Mouse (Mus musculus) midbrain, embryonic 11.5 days (tissue): ENCODE data around the gene Prom2. TPM values are rescaled to one million over a fixed set of nuclear protein-coding genes. Genes with fewer than 3 reads are reported as not detected.

Experiments
- ATAC-seq: fragments of 200-750 bp; cut with Nextera tagmentation; 2 replicates; pipeline ENCODE4 v1.8.0; 2017; ENCODE audit warnings: moderate TSS enrichment, moderate library complexity; ENCODE audit not compliant: low FRiP score
- DNase-seq: peaks from one replicate; pipeline ENCODE4 v3.0.0; 2015; ENCODE audit warnings: low spot score; ENCODE audit errors: missing footprints
- H3K27ac ChIP-seq: fragments of 300-500 bp; sonication (generic); 2 replicates; pipeline ENCODE4 v1.5.1; 2014; ENCODE audit warnings: low read depth, low read length
- H3K27me3 ChIP-seq: fragments of 300-500 bp; sonication (generic); 2 replicates; pipeline ENCODE4 v1.6.1; 2014; ENCODE audit warnings: mild to moderate bottlenecking, low read length, moderate library complexity, mixed read lengths; ENCODE audit not compliant: control insufficient read depth, insufficient read depth
- H3K36me3 ChIP-seq: fragments of 300-500 bp; sonication (generic); 2 replicates; pipeline ENCODE4 v1.6.1; 2014; ENCODE audit warnings: mild to moderate bottlenecking, low read length, moderate library complexity, mixed read lengths; ENCODE audit not compliant: control insufficient read depth, insufficient read depth
- H3K4me1 ChIP-seq: fragments of 300-500 bp; sonication (generic); 2 replicates; pipeline ENCODE4 v1.6.1; 2014; ENCODE audit warnings: low read length; ENCODE audit not compliant: control insufficient read depth, insufficient read depth
- H3K4me2 ChIP-seq: fragments of 300-500 bp; sonication (generic); 2 replicates; pipeline ENCODE4 v1.6.1; 2014; ENCODE audit warnings: mild to moderate bottlenecking, moderate library complexity
- H3K4me3 ChIP-seq: fragments of 300-500 bp; sonication (generic); 2 replicates; pipeline ENCODE4 v1.5.1; 2014; ENCODE audit warnings: low read depth, low read length
- H3K9ac ChIP-seq: fragments of 300-500 bp; sonication (generic); 2 replicates; pipeline ENCODE4 v1.6.1; 2014; ENCODE audit warnings: low read length
- H3K9me3 ChIP-seq: fragments of 300-500 bp; sonication (generic); 2 replicates; pipeline ENCODE4 v1.6.1; 2016; ENCODE audit warnings: low read length; ENCODE audit not compliant: control insufficient read depth
- WGBS: fragments of 180-500 bp; shearing (Covaris S2); extraction: QIAGEN DNeasy Blood & Tissue Kit; methylation state at CpG from one replicate; pipeline ENCODE4 v1.1.7; 2014; 5-methylcytosine and 5-hydroxymethylcytosine counted together
- polyA plus RNA-seq: library from polyadenylated mRNA; unstranded; fragments of >200 nt; fragmentation: Nextera tagmentation; extraction: Ambion mirVana; gene quantifications from 2 replicates; pipeline ENCODE4 v1.2.1, GENCODE M21; 2014

The Prom2 gene
- polyA plus RNA-seq, 1 experiment from 2014 or later: not detected

DNA sequence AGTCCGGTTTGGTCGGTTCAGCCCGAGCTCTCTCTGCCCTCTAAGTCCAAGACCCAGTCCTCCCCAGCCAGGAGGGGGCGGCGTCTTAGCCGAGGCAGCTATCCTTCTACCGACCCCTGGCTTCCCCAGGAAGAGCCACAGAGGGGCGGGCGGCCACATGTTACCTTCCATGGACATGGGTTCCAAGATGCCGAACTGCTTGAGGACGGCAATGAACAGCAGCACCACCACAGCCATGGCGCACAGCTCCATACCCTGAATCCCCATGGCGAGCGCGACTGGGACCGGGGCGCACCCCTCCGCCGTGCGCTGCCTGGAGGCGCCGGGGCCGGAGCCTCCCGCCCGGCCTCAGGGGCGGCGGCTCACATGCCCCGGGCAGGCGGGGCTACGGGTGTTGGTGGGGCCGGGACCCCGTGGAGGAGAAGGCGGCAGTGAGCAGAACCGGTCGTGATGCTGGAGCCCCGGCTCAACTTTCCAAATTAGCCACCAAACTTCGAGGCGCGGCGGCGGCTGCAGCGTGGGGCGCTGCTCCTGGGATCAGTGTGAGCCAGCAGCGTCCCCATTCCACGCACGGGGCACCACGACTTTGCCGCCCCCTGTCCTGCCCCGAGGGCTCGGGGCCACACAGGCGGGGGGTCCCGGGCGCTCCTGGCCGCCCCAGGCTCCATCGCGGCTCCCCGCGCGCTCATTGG lies 59.3 kb downstream of the Prom2 start:
- H3K9ac ChIP-seq: no peak overlapping the region
- peaks cover 54% of the 10 kb centered on the region for H3K27me3 ChIP-seq
- no peaks in the 10 kb centered on the region for H3K9me3 ChIP-seq
- H3K36me3 ChIP-seq: no peaks in the 10 kb centered on the region
- H3K4me3 ChIP-seq: peak overlapping the region; percentile 31
- H3K27ac ChIP-seq: no peak overlapping the region
- peak; percentile 90 for DNase-seq
- under 1% methylated on average over 56 of the region's 59 CpGs for WGBS
- peak overlapping the region; percentile 53 for H3K4me2 ChIP-seq
- peaks cover 8% of the 10 kb centered on the region for H3K4me1 ChIP-seq
- ATAC-seq: no peak

DNA sequence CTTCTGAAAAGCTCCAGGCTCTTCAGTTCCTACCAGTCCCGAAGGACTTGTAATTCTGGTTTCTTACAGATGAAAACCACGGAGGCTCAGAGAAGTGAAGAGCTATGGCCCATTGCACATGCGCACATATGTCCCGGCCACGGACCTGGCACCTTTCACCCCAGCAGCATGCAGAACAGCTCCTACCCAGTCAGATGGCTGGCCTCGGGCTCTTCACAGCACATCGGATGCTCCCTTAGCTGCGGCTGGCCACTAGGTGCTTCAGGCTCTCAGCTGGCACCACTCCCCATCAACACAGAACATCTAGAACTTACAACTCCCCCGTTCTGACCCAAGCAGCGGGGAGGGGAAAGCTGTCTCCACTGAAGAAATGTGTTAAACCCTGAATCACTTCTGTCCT lies 61.5 kb downstream of the Prom2 start:
- Histone ChIP-seq H3K9ac (no peak overlapping the region), H3K27me3 (peaks cover 52% of the 10 kb centered on the region), H3K4me2 (no peak overlapping the region), H3K27ac (no peak overlapping the region), H3K36me3 (no peaks in the 10 kb centered on the region), H3K4me1 (peaks cover 8% of the 10 kb centered on the region), H3K9me3 (no peaks in the 10 kb centered on the region), H3K4me3 (no peak overlapping the region)
- ATAC-seq (no peak), DNase-seq (no peak)
- WGBS: 68% methylated on average over 10 of the region's 10 CpGs

DNA sequence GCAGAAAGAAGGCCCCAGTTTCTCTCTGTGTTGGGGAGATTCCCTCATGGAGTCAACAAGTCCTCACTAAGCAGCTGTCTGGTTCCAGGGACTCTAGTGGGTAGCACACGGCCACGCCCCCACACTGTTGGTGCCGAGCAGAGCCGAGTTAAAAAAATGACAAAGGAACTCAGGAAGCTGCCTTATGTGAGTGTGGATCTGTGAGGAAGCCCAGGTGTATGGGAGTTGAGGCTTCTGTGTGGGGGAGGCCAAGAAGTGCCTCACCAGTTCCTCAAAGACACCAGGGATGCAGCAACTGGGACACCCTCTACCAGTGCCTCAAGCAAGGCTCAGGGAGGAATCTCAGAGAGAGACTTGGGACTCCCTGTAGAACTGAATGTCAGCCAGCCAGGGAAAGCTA lies 62.1 kb downstream of the Prom2 start:
- no peak overlapping the region for H3K4me3 ChIP-seq
- H3K4me1 ChIP-seq: peaks cover 8% of the 10 kb centered on the region
- DNase-seq (no peak), ATAC-seq (no peak)
- no peaks in the 10 kb centered on the region for H3K9me3 ChIP-seq
- H3K36me3 ChIP-seq: no peaks in the 10 kb centered on the region
- no peak overlapping the region for H3K27ac ChIP-seq
- no peak overlapping the region for H3K9ac ChIP-seq
- H3K4me2 ChIP-seq: no peak overlapping the region
- WGBS: 82% methylated on average over 4 of the region's 4 CpGs
- H3K27me3 ChIP-seq: peaks cover 48% of the 10 kb centered on the region

Other genes with a start within 250 kb of the Prom2 start
- 3.4 and 4.4 TPM in 2 replicates for gene Dusp2, start 205.3 kb downstream of the Prom2 start, polyA plus RNA-seq
- not detected in 2 replicates for gene Astl, start 202.8 kb downstream of the Prom2 start, polyA plus RNA-seq
- gene Adra2b, start 178.3 kb downstream of the Prom2 start, polyA plus RNA-seq: 2.8 and 2.9 TPM in 2 replicates
- 0.16 and 0.37 TPM in 2 replicates for gene Gpat2, start 116.3 kb downstream of the Prom2 start, polyA plus RNA-seq
- 26.6 and 28.9 TPM in 2 replicates for gene Fahd2a, start 96.9 kb downstream of the Prom2 start, polyA plus RNA-seq
- gene Kcnip3, start 19.4 kb downstream of the Prom2 start, polyA plus RNA-seq: 3.9 and 4.4 TPM in 2 replicates
- gene Zfp661, start 45.6 kb upstream of the Prom2 start, polyA plus RNA-seq: 8.9 and 9.2 TPM in 2 replicates
- gene Mrps5, start 45.8 kb upstream of the Prom2 start, polyA plus RNA-seq: 159 and 170 TPM in 2 replicates
- 0.77 and 1.9 TPM in 2 replicates for gene Mal, start 115.2 kb upstream of the Prom2 start, polyA plus RNA-seq
- 0.61 and 0.77 TPM in 2 replicates for gene Mall, start 188.5 kb upstream of the Prom2 start, polyA plus RNA-seq
- gene Nphp1, start 247.4 kb upstream of the Prom2 start, polyA plus RNA-seq: 35.5 and 36.5 TPM in 2 replicates